8 mouse cellular contexts compared by ENCODE assay signal in genomic region chr7:126760391-126760802, GRCm38 (mm10). TPM values are rescaled to one million over a fixed set of nuclear protein-coding genes. Genes with fewer than 3 reads are reported as not detected.
A peak's percentile ranks its signal among the peaks of the same experiment; 100 is the strongest.
DNase-seq lines count a peak whose midpoint lies in the region; ATAC-seq and TF ChIP-seq lines count a peak whose summit lies in the region.

No protein-coding gene starts in this region.

- H3K9ac ChIP-seq in embryonic facial prominence, embryonic 15.5 days: peak overlapping the region; percentile 59
- peak overlapping the region; percentile 92 for H3K9ac ChIP-seq in heart, embryonic 16.5 days (ENCODE audit: low read length)
- peak overlapping the region; percentile 89 for H3K9ac ChIP-seq in midbrain, embryonic 11.5 days (ENCODE audit: low read length)

- peak; percentile 50; the same call in 1 of the 2 replicates for ATAC-seq in embryonic facial prominence, embryonic 15.5 days (ENCODE audit: insufficient number of reproducible peaks, low FRiP score, low TSS enrichment, low read depth)
- ATAC-seq in heart, embryonic 16.5 days (replicated peaks; ENCODE audit: extremely low read depth, insufficient read depth, low FRiP score): peak; percentile 63
- peak; percentile 28; the same call in 1 of the 2 replicates for ATAC-seq in midbrain, embryonic 11.5 days (ENCODE audit: low FRiP score)

- peaks cover 46% of the 10 kb centered on the region for H3K36me3 ChIP-seq in E14TG2a.4 (ENCODE audit: insufficient read depth, low read length)
- peaks cover 24% of the 10 kb centered on the region for H3K36me3 ChIP-seq in embryonic facial prominence, embryonic 15.5 days
- peaks cover 14% of the 10 kb centered on the region for H3K36me3 ChIP-seq in heart, embryonic 16.5 days (ENCODE audit: control insufficient read depth, insufficient read depth)
- H3K36me3 ChIP-seq in midbrain, embryonic 11.5 days (ENCODE audit: control insufficient read depth, insufficient read depth, low read length): peaks cover 10% of the 10 kb centered on the region

- peak overlapping the region; percentile 87 for H3K4me2 ChIP-seq in embryonic facial prominence, embryonic 15.5 days (replicated peaks)
- peak overlapping the region; percentile 93 for H3K4me2 ChIP-seq in heart, embryonic 16.5 days (ENCODE audit: low read depth, low read length)
- peak overlapping the region; percentile 96 for H3K4me2 ChIP-seq in midbrain, embryonic 11.5 days

- H3K4me1 ChIP-seq in E14TG2a.4 (replicated peaks; ENCODE audit: low read depth, low read length): peaks cover 67% of the 10 kb centered on the region
- H3K4me1 ChIP-seq in embryonic facial prominence, embryonic 15.5 days: peaks cover 42% of the 10 kb centered on the region
- peaks cover 30% of the 10 kb centered on the region for H3K4me1 ChIP-seq in heart, embryonic 16.5 days (ENCODE audit: control insufficient read depth, insufficient read depth, low read length)
- peaks cover 9% of the 10 kb centered on the region for H3K4me1 ChIP-seq in midbrain, embryonic 11.5 days (ENCODE audit: control insufficient read depth, insufficient read depth, low read length)

- peak; percentile 49 for DNase-seq in adrenal gland, postnatal 25 days
- DNase-seq in kidney, postnatal 14 days: peak; percentile 85
- no peak for DNase-seq in midbrain, embryonic 11.5 days (ENCODE audit: low spot score, missing footprints)
- peak; percentile 81 to 82 for DNase-seq in urinary bladder, postnatal 4 days (ENCODE audit: low spot score in 2 of 2)
- no peak for DNase-seq in thymus, postnatal 0 days (ENCODE audit: low spot score)

- no peak for TF ChIP-seq CTCF in E14TG2a.4 (conservative IDR thresholded peaks at IDR 0.05; ENCODE audit: low read length)

- H3K4me3 ChIP-seq in E14TG2a.4 (replicated peaks; ENCODE audit: low read length): peak overlapping the region; percentile 94
- peak overlapping the region; percentile 63 for H3K4me3 ChIP-seq in embryonic facial prominence, embryonic 15.5 days (replicated peaks)
- H3K4me3 ChIP-seq in heart, embryonic 16.5 days (ENCODE audit: low read length): peak overlapping the region; percentile 79
- H3K4me3 ChIP-seq in midbrain, embryonic 11.5 days (ENCODE audit: low read depth, low read length): peak overlapping the region; percentile 75

- peak overlapping the region; percentile 88 for H3K27ac ChIP-seq in embryonic facial prominence, embryonic 15.5 days (replicated peaks)
- peak overlapping the region; percentile 93 for H3K27ac ChIP-seq in heart, embryonic 16.5 days (ENCODE audit: low read length)
- H3K27ac ChIP-seq in midbrain, embryonic 11.5 days (ENCODE audit: low read depth, low read length): peak overlapping the region; percentile 65

- H3K9me3 ChIP-seq in E14TG2a.4 (ENCODE audit: low read length): no peaks in the 10 kb centered on the region
- no peaks in the 10 kb centered on the region for H3K9me3 ChIP-seq in embryonic facial prominence, embryonic 15.5 days (replicated peaks)
- H3K9me3 ChIP-seq in heart, embryonic 16.5 days (replicated peaks; ENCODE audit: control insufficient read depth, low read length): no peaks in the 10 kb centered on the region
- H3K9me3 ChIP-seq in midbrain, embryonic 11.5 days (ENCODE audit: control insufficient read depth, low read length): no peaks in the 10 kb centered on the region

- no peaks in the 10 kb centered on the region for H3K27me3 ChIP-seq in E14TG2a.4 (ENCODE audit: insufficient read depth, low read length)
- H3K27me3 ChIP-seq in embryonic facial prominence, embryonic 15.5 days: no peaks in the 10 kb centered on the region
- no peaks in the 10 kb centered on the region for H3K27me3 ChIP-seq in heart, embryonic 16.5 days (ENCODE audit: control insufficient read depth, insufficient read depth, low read length)
- H3K27me3 ChIP-seq in midbrain, embryonic 11.5 days (ENCODE audit: control insufficient read depth, insufficient read depth, low read length): no peaks in the 10 kb centered on the region

- 30% methylated on average over 3 of the region's 3 CpGs for WGBS in embryonic facial prominence, embryonic 15.5 days
- 27% methylated on average over 3 of the region's 3 CpGs for WGBS in heart, embryonic 16.5 days
- WGBS in midbrain, embryonic 11.5 days: 20% methylated on average over 3 of the region's 3 CpGs

RNA-seq across cellular contexts. Expression of gene Mapk3, which starts 1.0 kb away (rescaled TPM):
- 142 and 170 TPM in 2 replicates for total RNA-seq in adrenal gland, postnatal 25 days (2021)
- 74.0 and 78.5 TPM in 2 replicates for polyA plus RNA-seq in embryonic facial prominence, embryonic 15.5 days (2015; fragmentation: Nextera tagmentation; extraction: Ambion mirVana)
- 58.6 and 62.5 TPM in 2 replicates for polyA plus RNA-seq in heart, embryonic 16.5 days (2015; fragmentation: Nextera tagmentation; extraction: Ambion mirVana)
- polyA plus RNA-seq in midbrain, embryonic 11.5 days (2014; fragmentation: Nextera tagmentation; extraction: Ambion mirVana): 41.0 and 45.2 TPM in 2 replicates
- 35.6 and 37.4 TPM in 2 replicates for polyA plus RNA-seq in thymus, postnatal 0 days (2015; fragmentation: Nextera tagmentation; extraction: Ambion mirVana)

RNA-seq across cellular contexts. Expression of gene Gdpd3, which starts 5.7 kb away (rescaled TPM):
- total RNA-seq in adrenal gland, postnatal 25 days (2021): 6.5 and 7.5 TPM in 2 replicates
- 11.1 and 12.4 TPM in 2 replicates for polyA plus RNA-seq in embryonic facial prominence, embryonic 15.5 days (2015; fragmentation: Nextera tagmentation; extraction: Ambion mirVana)
- 0.75 and 1.00 TPM in 2 replicates for polyA plus RNA-seq in heart, embryonic 16.5 days (2015; fragmentation: Nextera tagmentation; extraction: Ambion mirVana)
- polyA plus RNA-seq in midbrain, embryonic 11.5 days (2014; fragmentation: Nextera tagmentation; extraction: Ambion mirVana): 0.57 and 0.86 TPM in 2 replicates
- 1.6 TPM in 2 replicates for polyA plus RNA-seq in thymus, postnatal 0 days (2015; fragmentation: Nextera tagmentation; extraction: Ambion mirVana)

RNA-seq across cellular contexts. Expression of gene Ypel3, which starts 16.4 kb away (rescaled TPM):
- 122 and 181 TPM in 2 replicates for total RNA-seq in adrenal gland, postnatal 25 days (2021)
- polyA plus RNA-seq in embryonic facial prominence, embryonic 15.5 days (2015; fragmentation: Nextera tagmentation; extraction: Ambion mirVana): 145 and 148 TPM in 2 replicates
- 80.8 and 84.6 TPM in 2 replicates for polyA plus RNA-seq in heart, embryonic 16.5 days (2015; fragmentation: Nextera tagmentation; extraction: Ambion mirVana)
- polyA plus RNA-seq in midbrain, embryonic 11.5 days (2014; fragmentation: Nextera tagmentation; extraction: Ambion mirVana): 87.8 and 91.5 TPM in 2 replicates
- 153 and 180 TPM in 2 replicates for polyA plus RNA-seq in thymus, postnatal 0 days (2015; fragmentation: Nextera tagmentation; extraction: Ambion mirVana)

RNA-seq across cellular contexts. Expression of gene Tbx6, which starts 20.9 kb away (rescaled TPM):
- 0.67 and 1.6 TPM in 2 replicates for total RNA-seq in adrenal gland, postnatal 25 days (2021)
- 0.71 and 0.81 TPM in 2 replicates for polyA plus RNA-seq in embryonic facial prominence, embryonic 15.5 days (2015; fragmentation: Nextera tagmentation; extraction: Ambion mirVana)
- polyA plus RNA-seq in heart, embryonic 16.5 days (2015; fragmentation: Nextera tagmentation; extraction: Ambion mirVana): 0.09 and 0.58 TPM in 2 replicates
- 0.20 and 0.43 TPM in 2 replicates for polyA plus RNA-seq in midbrain, embryonic 11.5 days (2014; fragmentation: Nextera tagmentation; extraction: Ambion mirVana)
- polyA plus RNA-seq in thymus, postnatal 0 days (2015; fragmentation: Nextera tagmentation; extraction: Ambion mirVana): 0.28 and 0.48 TPM in 2 replicates

RNA-seq across cellular contexts. Expression of gene Ppp4c, which starts 31.9 kb away (rescaled TPM):
- 91.5 and 101 TPM in 2 replicates for total RNA-seq in adrenal gland, postnatal 25 days (2021)
- 232 and 234 TPM in 2 replicates for polyA plus RNA-seq in embryonic facial prominence, embryonic 15.5 days (2015; fragmentation: Nextera tagmentation; extraction: Ambion mirVana)
- polyA plus RNA-seq in heart, embryonic 16.5 days (2015; fragmentation: Nextera tagmentation; extraction: Ambion mirVana): 133 and 159 TPM in 2 replicates
- 335 and 336 TPM in 2 replicates for polyA plus RNA-seq in midbrain, embryonic 11.5 days (2014; fragmentation: Nextera tagmentation; extraction: Ambion mirVana)
- 306 TPM in 2 replicates for polyA plus RNA-seq in thymus, postnatal 0 days (2015; fragmentation: Nextera tagmentation; extraction: Ambion mirVana)

Comparison
In these comparisons a context has a peak if more than half of its experiments do, and no peak if none do; other contexts are left out.
1. DNase-seq: peak in adrenal gland, postnatal 25 days (single experiment), kidney, postnatal 14 days (single experiment) and urinary bladder, postnatal 4 days (2 of 2); none in midbrain, embryonic 11.5 days (single experiment) and thymus, postnatal 0 days (single experiment).
2. Peak in every context shown above with its lines, with median percentiles within 50 percentile points of each other: H3K4me3 ChIP-seq, ATAC-seq, H3K27ac ChIP-seq, H3K4me2 ChIP-seq and H3K9ac ChIP-seq.